Mouse (Mus musculus): ENCODE measurements around the gene Rnf123.

Rnf123 gene

GRCm38 (mm10) chr9:108063361-108063760 lies 19.8 kb downstream of the Rnf123 start:
- no peak for DNase-seq (ENCODE audit: low read depth, low spot score)

GRCm38 (mm10) chr9:108062142-108062541 lies 21.0 kb downstream of the Rnf123 start:
- no peak for DNase-seq (ENCODE audit: low read depth, low spot score)

GRCm38 (mm10) chr9:108058291-108058690 lies 24.9 kb downstream of the Rnf123 start:
- DNase-seq (ENCODE audit: low read depth, low spot score), result no peak

GRCm38 (mm10) chr9:108057262-108057562 lies 25.9 kb downstream of the Rnf123 start:
- no peak for DNase-seq (ENCODE audit: low read depth, low spot score)

GRCm38 (mm10) chr9:108056361-108057261 lies 26.5 kb downstream of the Rnf123 start:
- DNase-seq (ENCODE audit: low read depth, low spot score), result no peak

GRCm38 (mm10) chr9:108055661-108056237 lies 27.4 kb downstream of the Rnf123 start:
- no peak for DNase-seq (ENCODE audit: low read depth, low spot score)

- DNase-seq (ENCODE audit: low read depth, low spot score), result no peak
These were observed 28.1 kb downstream of the Rnf123 start for GRCm38 (mm10) chr9:108055061-108055460.

- DNase-seq (ENCODE audit: low read depth, low spot score), result no peak
These were observed 28.7 kb downstream of the Rnf123 start for GRCm38 (mm10) chr9:108054331-108055040.

GRCm38 (mm10) chr9:108053665-108054225 lies 29.4 kb downstream of the Rnf123 start:
- no peak for DNase-seq (ENCODE audit: low read depth, low spot score)

GRCm38 (mm10) chr9:108052885-108053664 lies 30.1 kb downstream of the Rnf123 start, which contains the start of gene Amigo3:
TSS of gene Amigo3 (plus strand) at chr9:108053159.
- peak; percentile 91 for DNase-seq (ENCODE audit: low read depth, low spot score)

GRCm38 (mm10) chr9:108052411-108052810 lies 30.7 kb downstream of the Rnf123 start:
- no peak for DNase-seq (ENCODE audit: low read depth, low spot score)

GRCm38 (mm10) chr9:108051931-108052220 lies 31.3 kb downstream of the Rnf123 start:
- DNase-seq (ENCODE audit: low read depth, low spot score), result no peak

- no peak for DNase-seq (ENCODE audit: low read depth, low spot score)
These were observed 31.8 kb downstream of the Rnf123 start for GRCm38 (mm10) chr9:108051184-108051930.

GRCm38 (mm10) chr9:108049561-108050251 lies 33.4 kb downstream of the Rnf123 start:
- DNase-seq (ENCODE audit: low read depth, low spot score), result no peak

GRCm38 (mm10) chr9:108049016-108049455 lies 34.1 kb downstream of the Rnf123 start, which contains the start of gene Gmppb:
TSS of gene Gmppb (plus strand) at chr9:108049242.
- peak; percentile 98 for DNase-seq (ENCODE audit: low read depth, low spot score)

- DNase-seq (ENCODE audit: low read depth, low spot score), result no peak
These were observed 34.6 kb downstream of the Rnf123 start for GRCm38 (mm10) chr9:108048566-108048955.

GRCm38 (mm10) chr9:108047601-108048565 lies 35.3 kb downstream of the Rnf123 start:
- no peak for DNase-seq (ENCODE audit: low read depth, low spot score)

- DNase-seq (ENCODE audit: low read depth, low spot score), result no peak
These were observed 36.6 kb downstream of the Rnf123 start for GRCm38 (mm10) chr9:108046582-108046981.

All from A20 (cell line).